Mouse (Mus musculus): Measurements from ENCODE around the gene Vps8.

GRCm38 (mm10) chr16:21538889-21539288 is 116.0 kb downstream of the Vps8 start:
- TF ChIP-seq CTCF (IDR thresholded peaks at IDR 0.05; ENCODE audit: extremely low read depth, insufficient read depth, insufficient read length, insufficient replicate concordance) (no peak), POLR2A (IDR thresholded peaks at IDR 0.05; ENCODE audit: low read depth, low read length) (no peak)

All from spleen, adult 2 months (tissue).